Mouse (Mus musculus): ENCODE measurements at regions not wholly inside any gene's neighbourhood (a gene's known extent, or its start where the extent isn't known, plus 50 kb on each side); places are given as distances from the start of the nearest gene placed in this dataset.
"Not testable (repeated sequence)": the region's sequence is repeated elsewhere in the genome, so short reads cannot be mapped to it uniquely, and the experiment has no call there.

- Histone ChIP-seq H3K27ac (ENCODE audit: control insufficient read depth, insufficient read depth, low read depth, low read length) (no peak overlapping the region), H3K27me3 (ENCODE audit: control insufficient read depth, insufficient read depth, low read length) (no peaks in the 10 kb centered on the region), H3K36me3 (ENCODE audit: control insufficient read depth, insufficient read depth, low read length) (no peaks in the 10 kb centered on the region), H3K4me1 (ENCODE audit: control insufficient read depth, insufficient read depth, low read length) (peaks cover 8% of the 10 kb centered on the region), H3K4me3 (ENCODE audit: control insufficient read depth, low read depth, low read length) (no peak overlapping the region)
- TF ChIP-seq CTCF (IDR thresholded peaks at IDR 0.05; ENCODE audit: control insufficient read depth, insufficient read depth, insufficient replicate concordance, low read depth, low read length) (no peak), POLR2A (IDR thresholded peaks at IDR 0.05; ENCODE audit: control insufficient read depth, low read depth, low read length) (no peak)
Measured at GRCm38 (mm10) chr12:71714606-71715005, 116.3 kb upstream of the Daam1 start.

- H3K4me3 ChIP-seq (ENCODE audit: control insufficient read depth, low read depth, low read length); H3K27me3 ChIP-seq (ENCODE audit: control insufficient read depth, insufficient read depth, low read length); H3K36me3 ChIP-seq (ENCODE audit: control insufficient read depth, insufficient read depth, low read length); H3K27ac ChIP-seq (ENCODE audit: control insufficient read depth, insufficient read depth, low read depth, low read length); H3K4me1 ChIP-seq (ENCODE audit: control insufficient read depth, insufficient read depth, low read length): not testable (repeated sequence)
Measured at GRCm38 (mm10) chr12:71718412-71718811, 112.5 kb upstream of the Daam1 start.

- Histone ChIP-seq H3K4me3 (ENCODE audit: control insufficient read depth, low read depth, low read length) (no peak overlapping the region), H3K4me1 (ENCODE audit: control insufficient read depth, insufficient read depth, low read length) (peaks cover 8% of the 10 kb centered on the region), H3K27me3 (ENCODE audit: control insufficient read depth, insufficient read depth, low read length) (no peaks in the 10 kb centered on the region), H3K36me3 (ENCODE audit: control insufficient read depth, insufficient read depth, low read length) (no peaks in the 10 kb centered on the region), H3K27ac (ENCODE audit: control insufficient read depth, insufficient read depth, low read depth, low read length) (no peak overlapping the region)
- TF ChIP-seq CTCF (IDR thresholded peaks at IDR 0.05; ENCODE audit: control insufficient read depth, insufficient read depth, insufficient replicate concordance, low read depth, low read length): no peak
- TF ChIP-seq POLR2A (IDR thresholded peaks at IDR 0.05; ENCODE audit: control insufficient read depth, low read depth, low read length): no peak
Measured at GRCm38 (mm10) chr12:71718911-71719310, 112.0 kb upstream of the Daam1 start.

GRCm38 (mm10) chr12:71725140-71725539 is 105.7 kb upstream of the Daam1 start:
- H3K4me3 ChIP-seq (ENCODE audit: control insufficient read depth, low read depth, low read length): no peak overlapping the region
- no peak overlapping the region for H3K27ac ChIP-seq (ENCODE audit: control insufficient read depth, insufficient read depth, low read depth, low read length)
- no peaks in the 10 kb centered on the region for H3K27me3 ChIP-seq (ENCODE audit: control insufficient read depth, insufficient read depth, low read length)
- no peak for TF ChIP-seq CTCF (IDR thresholded peaks at IDR 0.05; ENCODE audit: control insufficient read depth, insufficient read depth, insufficient replicate concordance, low read depth, low read length)
- no peaks in the 10 kb centered on the region for H3K4me1 ChIP-seq (ENCODE audit: control insufficient read depth, insufficient read depth, low read length)
- no peaks in the 10 kb centered on the region for H3K36me3 ChIP-seq (ENCODE audit: control insufficient read depth, insufficient read depth, low read length)

GRCm38 (mm10) chr12:71725713-71726336 is 105.1 kb upstream of the Daam1 start:
- TF ChIP-seq CTCF (IDR thresholded peaks at IDR 0.05; ENCODE audit: control insufficient read depth, insufficient read depth, insufficient replicate concordance, low read depth, low read length): no peak
- TF ChIP-seq POLR2A (IDR thresholded peaks at IDR 0.05; ENCODE audit: control insufficient read depth, low read depth, low read length): no peak
- Histone ChIP-seq H3K36me3 (ENCODE audit: control insufficient read depth, insufficient read depth, low read length) (no peaks in the 10 kb centered on the region), H3K27ac (ENCODE audit: control insufficient read depth, insufficient read depth, low read depth, low read length) (no peak overlapping the region), H3K4me3 (ENCODE audit: control insufficient read depth, low read depth, low read length) (no peak overlapping the region), H3K27me3 (ENCODE audit: control insufficient read depth, insufficient read depth, low read length) (no peaks in the 10 kb centered on the region), H3K4me1 (ENCODE audit: control insufficient read depth, insufficient read depth, low read length) (no peaks in the 10 kb centered on the region)

GRCm38 (mm10) chr12:71743345-71743744 is 87.5 kb upstream of the Daam1 start:
- H3K4me3 ChIP-seq (ENCODE audit: control insufficient read depth, low read depth, low read length): no peak overlapping the region

GRCm38 (mm10) chr12:71746011-71746410 is 84.9 kb upstream of the Daam1 start:
- H3K36me3 ChIP-seq (ENCODE audit: control insufficient read depth, insufficient read depth, low read length): no peaks in the 10 kb centered on the region
- H3K27me3 ChIP-seq (ENCODE audit: control insufficient read depth, insufficient read depth, low read length): no peaks in the 10 kb centered on the region
- H3K4me1 ChIP-seq (ENCODE audit: control insufficient read depth, insufficient read depth, low read length): no peaks in the 10 kb centered on the region; the same call in 1 of the 2 replicates
- TF ChIP-seq POLR2A (IDR thresholded peaks at IDR 0.05; ENCODE audit: control insufficient read depth, low read depth, low read length): no peak
- no peak for TF ChIP-seq CTCF (IDR thresholded peaks at IDR 0.05; ENCODE audit: control insufficient read depth, insufficient read depth, insufficient replicate concordance, low read depth, low read length)
- H3K27ac ChIP-seq (ENCODE audit: control insufficient read depth, insufficient read depth, low read depth, low read length): no peak overlapping the region
- no peak overlapping the region for H3K4me3 ChIP-seq (ENCODE audit: control insufficient read depth, low read depth, low read length)

More at GRCm38 (mm10) chr12:71743345-71743744, 87.5 kb upstream of the Daam1 start:
- Histone ChIP-seq H3K27me3 (ENCODE audit: control insufficient read depth, insufficient read depth, low read length) (no peaks in the 10 kb centered on the region), H3K27ac (ENCODE audit: control insufficient read depth, insufficient read depth, low read depth, low read length) (no peak overlapping the region), H3K36me3 (ENCODE audit: control insufficient read depth, insufficient read depth, low read length) (no peaks in the 10 kb centered on the region), H3K4me1 (ENCODE audit: control insufficient read depth, insufficient read depth, low read length) (no peaks in the 10 kb centered on the region; the same call in 1 of the 2 replicates)
- TF ChIP-seq CTCF (IDR thresholded peaks at IDR 0.05; ENCODE audit: control insufficient read depth, insufficient read depth, insufficient replicate concordance, low read depth, low read length) (no peak), POLR2A (IDR thresholded peaks at IDR 0.05; ENCODE audit: control insufficient read depth, low read depth, low read length) (no peak)

GRCm38 (mm10) chr12:71747386-71747785 is 83.5 kb upstream of the Daam1 start:
- H3K36me3 ChIP-seq (ENCODE audit: control insufficient read depth, insufficient read depth, low read length): no peaks in the 10 kb centered on the region
- TF ChIP-seq POLR2A (IDR thresholded peaks at IDR 0.05; ENCODE audit: control insufficient read depth, low read depth, low read length): no peak
- no peak for TF ChIP-seq CTCF (IDR thresholded peaks at IDR 0.05; ENCODE audit: control insufficient read depth, insufficient read depth, insufficient replicate concordance, low read depth, low read length)
- no peaks in the 10 kb centered on the region; the same call in 1 of the 2 replicates for H3K4me1 ChIP-seq (ENCODE audit: control insufficient read depth, insufficient read depth, low read length)
- no peak overlapping the region for H3K27ac ChIP-seq (ENCODE audit: control insufficient read depth, insufficient read depth, low read depth, low read length)
- H3K4me3 ChIP-seq (ENCODE audit: control insufficient read depth, low read depth, low read length): no peak overlapping the region
- H3K27me3 ChIP-seq (ENCODE audit: control insufficient read depth, insufficient read depth, low read length): no peaks in the 10 kb centered on the region
